Mouse (Mus musculus) C2C12 (cell line): ENCODE measurements at regions not wholly inside any gene's neighbourhood (a gene's known extent, or its start where the extent isn't known, plus 50 kb on each side); places are given as distances from the start of the nearest gene placed in this dataset.

Experiments used
- CEBPB ChIP-seq: IDR thresholded peaks from one replicate; pipeline ENCODE4 v1.6.1; 2011; ENCODE audit warnings: low read depth, mild to moderate bottlenecking, control low read depth, moderate library complexity
- CTCF ChIP-seq: IDR thresholded peaks from one replicate; pipeline ENCODE4 v1.5.1; 2011; ENCODE audit not compliant: control insufficient read depth, insufficient read depth, insufficient read length
- FOSL1 ChIP-seq: IDR thresholded peaks from one replicate; pipeline ENCODE4 v1.8.0; 2011; ENCODE audit warnings: mild to moderate bottlenecking, low read length; ENCODE audit not compliant: poor library complexity, insufficient read depth, severe bottlenecking
- MAX ChIP-seq: IDR thresholded peaks from one replicate; pipeline ENCODE4 v1.6.1; 2011; ENCODE audit warnings: mild to moderate bottlenecking, control low read depth
- MYOD1 ChIP-seq: IDR thresholded peaks from one replicate; pipeline ENCODE4 v1.6.1; 2011; ENCODE audit warnings: low read depth; ENCODE audit not compliant: control insufficient read depth, insufficient read length
- MYOG ChIP-seq: IDR thresholded peaks from one replicate; pipeline ENCODE4 v1.6.1; 2011; ENCODE audit not compliant: control insufficient read depth, insufficient read length; ENCODE audit errors: extremely low read depth
- USF1 ChIP-seq: IDR thresholded peaks from one replicate; pipeline ENCODE4 v1.6.1; 2011; ENCODE audit warnings: low read depth, mild to moderate bottlenecking, control low read depth, moderate library complexity

- no peak for TF ChIP-seq CTCF
- no peak for TF ChIP-seq USF1
- TF ChIP-seq MAX: no peak
- TF ChIP-seq CEBPB: no peak
- no peak for TF ChIP-seq FOSL1
- no peak for TF ChIP-seq MYOD1
- no peak for TF ChIP-seq MYOG
Observed at GRCm38 (mm10) chr9:61833226-61833625, 81.1 kb downstream of the Rplp1 start.
